Mouse (Mus musculus) ES-Bruce4 (cell line): ENCODE results near the gene E430018J23Rik. TPM values are rescaled to one million over a fixed set of nuclear protein-coding genes. Genes with fewer than 3 reads are reported as not detected.
"Not testable (repeated sequence)": the region's sequence is repeated elsewhere in the genome, so short reads cannot be mapped to it uniquely, and the experiment has no call there.

ENCODE experiments used
- H3K27ac ChIP-seq: 2 replicates; pipeline ENCODE4 v1.5.1; 2012; ENCODE audit warnings: low read length, inconsistent platforms; ENCODE audit not compliant: insufficient read depth
- H3K27me3 ChIP-seq: 2 replicates; pipeline ENCODE4 v1.6.1; 2012; ENCODE audit warnings: mild to moderate bottlenecking, low read length, inconsistent platforms; ENCODE audit not compliant: control insufficient read depth, poor library complexity, insufficient read depth, severe bottlenecking
- H3K36me3 ChIP-seq: 2 replicates; pipeline ENCODE4 v1.6.1; 2012; ENCODE audit warnings: inconsistent platforms, mild to moderate bottlenecking, low read length, moderate library complexity; ENCODE audit not compliant: control insufficient read depth, poor library complexity, insufficient read depth, severe bottlenecking
- H3K4me1 ChIP-seq: one replicate; pipeline ENCODE4 v1.8.1; 2011; ENCODE audit warnings: low read length; ENCODE audit not compliant: control insufficient read depth, insufficient read depth
- H3K4me3 ChIP-seq: 2 replicates; pipeline ENCODE4 v1.5.1; 2011; ENCODE audit warnings: low read depth, mild to moderate bottlenecking, low read length
- H3K9ac ChIP-seq: 2 replicates; pipeline ENCODE4 v1.6.1; 2012; ENCODE audit warnings: low read depth, mild to moderate bottlenecking, inconsistent platforms; ENCODE audit not compliant: poor library complexity, severe bottlenecking
- H3K9me3 ChIP-seq: replicated peaks from 2 replicates; pipeline ENCODE4 v1.6.1; 2012; ENCODE audit warnings: mild to moderate bottlenecking, low read length, inconsistent platforms; ENCODE audit not compliant: control insufficient read depth, poor library complexity, insufficient read depth, severe bottlenecking
- CTCF ChIP-seq: IDR thresholded peaks from one replicate; pipeline ENCODE4 v1.8.1; 2011; ENCODE audit warnings: low read depth, low read length
- EP300 ChIP-seq: IDR thresholded peaks from 2 replicates; pipeline ENCODE4 v1.6.1; 2011; ENCODE audit warnings: low read depth, low read length; ENCODE audit not compliant: insufficient read depth
- POLR2A ChIP-seq: IDR thresholded peaks from one replicate; pipeline ENCODE4 v1.8.1; 2011; ENCODE audit warnings: low read length; ENCODE audit not compliant: insufficient read depth
- polyA plus RNA-seq: library from polyadenylated mRNA; stranded (reverse); fragments of >200 nt; gene quantifications from 2 replicates; pipeline ENCODE4 v1.2.4, GENCODE M21; 2011; ENCODE audit warnings: low read depth; ENCODE audit not compliant: missing spikeins, insufficient read depth, insufficient read length

The E430018J23Rik gene
- polyA plus RNA-seq, 1 experiment, result 6.1 TPM

DNA sequence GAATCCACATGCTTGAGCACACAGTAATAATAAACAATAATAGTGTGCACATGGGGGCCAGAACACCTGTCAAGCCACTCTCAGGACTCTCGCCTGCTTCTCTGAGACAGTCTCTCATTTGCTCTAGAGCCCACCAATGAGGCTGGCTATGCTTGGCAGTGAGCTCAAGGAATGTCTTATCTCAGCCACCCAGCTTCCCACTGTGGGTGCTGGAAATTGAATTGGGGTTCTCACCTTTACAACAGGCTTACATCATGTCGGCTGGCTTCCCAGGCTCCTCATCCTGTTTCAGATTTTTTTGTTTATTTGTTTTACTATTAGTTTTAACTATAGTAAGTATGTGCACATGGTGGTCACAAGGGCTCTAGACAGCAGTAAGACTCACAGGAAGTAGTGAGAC is 22.2 kb downstream of the E430018J23Rik start:
- Histone ChIP-seq H3K4me3 (no peak overlapping the region), H3K36me3 (no peaks in the 10 kb centered on the region), H3K4me1 (no peaks in the 10 kb centered on the region), H3K9ac (no peak overlapping the region), H3K27ac (no peak overlapping the region), H3K27me3 (no peaks in the 10 kb centered on the region), H3K9me3 (no peaks in the 10 kb centered on the region; the same call in 1 of the 2 replicates)
- TF ChIP-seq POLR2A, result no peak

DNA sequence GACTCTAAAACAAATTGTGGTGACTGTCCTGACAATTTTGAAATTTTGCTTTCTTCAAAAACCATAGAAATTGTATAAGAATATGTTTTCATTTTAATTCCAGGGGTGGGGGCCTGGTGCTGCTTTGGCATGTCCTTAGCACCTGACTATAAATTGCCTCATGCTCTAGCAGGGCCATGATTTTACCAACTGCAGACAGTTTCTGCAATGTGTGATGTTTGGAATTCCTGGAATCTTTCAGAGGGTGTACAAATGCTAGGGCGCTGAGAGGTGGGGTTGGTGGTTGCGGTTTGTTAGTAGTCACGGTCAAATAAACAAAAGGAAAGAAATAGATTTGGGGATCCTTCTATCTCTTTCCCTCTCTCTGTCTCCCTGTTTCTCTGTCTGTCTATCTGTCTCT is 27.2 kb downstream of the E430018J23Rik start:
- no peak for TF ChIP-seq CTCF
- no peak for TF ChIP-seq POLR2A
- TF ChIP-seq EP300, result no peak
- Histone ChIP-seq H3K36me3 (no peaks in the 10 kb centered on the region), H3K4me1 (no peaks in the 10 kb centered on the region), H3K9ac (no peak overlapping the region), H3K9me3 (no peaks in the 10 kb centered on the region; the same call in 1 of the 2 replicates), H3K27ac (no peak overlapping the region), H3K27me3 (no peaks in the 10 kb centered on the region), H3K4me3 (no peak overlapping the region)

DNA sequence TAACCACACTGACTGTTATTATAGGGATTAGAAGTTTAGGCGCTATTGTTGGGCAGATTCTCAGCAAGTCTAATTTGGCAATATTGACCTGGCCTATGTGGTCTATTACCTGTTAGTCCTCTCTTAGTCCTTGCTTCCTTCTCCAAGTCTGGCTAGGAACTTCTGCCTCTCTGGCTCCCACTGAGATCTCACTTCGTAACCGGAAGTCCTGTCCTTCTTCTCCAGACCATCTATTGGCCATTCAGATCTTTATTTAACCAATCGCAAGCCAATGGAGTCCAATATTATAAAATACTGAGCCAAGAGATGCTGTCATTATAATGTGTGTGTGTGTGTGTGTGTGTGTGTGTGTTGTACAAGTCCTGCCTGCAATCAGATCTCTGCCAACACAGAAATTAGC is 29.3 kb downstream of the E430018J23Rik start:
- H3K27ac ChIP-seq, result no peak overlapping the region
- TF ChIP-seq POLR2A (no peak), EP300 (no peak), CTCF (no peak)
- H3K27me3 ChIP-seq, result no peaks in the 10 kb centered on the region
- H3K36me3 ChIP-seq, result no peaks in the 10 kb centered on the region
- no peak overlapping the region for H3K4me3 ChIP-seq
- H3K9me3 ChIP-seq, result no peaks in the 10 kb centered on the region; the same call in 1 of the 2 replicates
- H3K4me1 ChIP-seq, result no peaks in the 10 kb centered on the region
- no peak overlapping the region for H3K9ac ChIP-seq

DNA sequence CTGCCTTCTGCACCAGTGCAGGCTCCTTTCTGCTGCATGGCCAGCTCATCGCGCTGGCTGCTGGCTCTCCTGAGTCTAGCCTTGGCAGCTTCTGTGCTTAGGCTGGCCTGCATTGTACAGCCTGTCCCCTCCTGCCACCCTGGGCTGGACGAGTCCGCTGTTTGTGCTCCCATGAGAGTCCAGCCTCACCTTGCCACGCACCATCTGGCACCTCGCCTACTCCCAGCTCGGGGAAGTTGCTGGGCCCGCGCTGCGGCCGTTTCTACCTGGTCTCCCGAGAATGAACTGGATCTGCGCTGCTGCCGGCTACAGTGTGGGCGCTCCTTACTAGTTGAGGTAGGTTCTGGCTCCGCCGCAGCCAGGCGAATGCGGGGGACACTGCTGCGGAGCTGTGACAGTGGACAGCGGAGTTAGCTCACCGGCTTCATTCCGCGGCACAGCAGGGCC is 29.9 kb downstream of the E430018J23Rik start:
- no peaks in the 10 kb centered on the region for H3K36me3 ChIP-seq
- no peaks in the 10 kb centered on the region; the same call in 1 of the 2 replicates for H3K9me3 ChIP-seq
- peak overlapping the region; percentile 17 for H3K9ac ChIP-seq
- peak overlapping the region; percentile 48 for H3K4me3 ChIP-seq
- H3K4me1 ChIP-seq, result no peaks in the 10 kb centered on the region
- H3K27ac ChIP-seq, result no peak overlapping the region
- H3K27me3 ChIP-seq, result no peaks in the 10 kb centered on the region
- TF ChIP-seq CTCF, result no peak
- TF ChIP-seq EP300, result no peak
- no peak for TF ChIP-seq POLR2A

DNA sequence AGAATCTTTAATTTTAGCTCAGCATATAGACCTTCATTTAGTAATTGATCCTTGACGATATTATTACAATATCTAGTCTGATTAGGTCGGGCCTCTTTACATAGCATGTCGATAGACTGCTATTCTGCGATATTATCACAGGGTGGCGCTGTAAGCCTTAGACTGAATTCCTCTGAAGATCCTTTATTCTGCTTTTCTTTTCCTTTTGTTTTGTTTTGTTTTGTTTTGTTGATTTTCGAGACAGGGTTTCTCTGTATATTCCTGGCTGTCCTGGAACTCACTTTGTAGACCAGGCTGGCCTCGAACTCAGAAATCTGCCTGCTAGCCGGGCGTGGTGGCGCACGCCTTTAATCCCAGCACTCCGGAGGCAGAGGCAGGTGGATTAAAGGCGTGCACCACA is 31.0 kb downstream of the E430018J23Rik start:
- H3K36me3 ChIP-seq, H3K4me3 ChIP-seq, H3K9ac ChIP-seq, H3K27ac ChIP-seq, H3K27me3 ChIP-seq, H3K9me3 ChIP-seq, H3K4me1 ChIP-seq: not testable (repeated sequence)

DNA sequence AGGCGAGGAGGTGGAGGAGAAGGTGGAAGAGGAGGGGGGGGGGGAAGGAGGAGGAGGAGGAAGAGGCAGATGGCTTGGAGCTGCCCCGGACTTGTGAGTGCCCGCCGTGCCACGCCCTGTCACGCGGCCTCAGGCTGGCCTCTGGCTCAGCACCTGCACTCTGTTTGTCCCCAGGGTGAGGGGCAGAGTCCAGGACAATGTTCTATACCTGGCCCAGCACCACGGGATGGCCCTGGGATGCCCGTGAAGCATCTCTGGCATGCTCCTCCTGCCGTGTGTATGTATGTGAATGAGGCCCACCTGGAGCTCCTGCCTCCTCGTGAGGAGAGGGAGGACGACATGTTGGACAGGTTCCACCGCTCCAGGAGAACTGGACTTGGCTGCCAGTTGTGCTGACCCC is 32.0 kb downstream of the E430018J23Rik start:
- H3K9me3 ChIP-seq, result no peaks in the 10 kb centered on the region
- no peaks in the 10 kb centered on the region for H3K4me1 ChIP-seq
- no peaks in the 10 kb centered on the region for H3K36me3 ChIP-seq
- H3K9ac ChIP-seq, result no peak overlapping the region
- no peak for TF ChIP-seq POLR2A
- TF ChIP-seq EP300, result no peak
- TF ChIP-seq CTCF, result no peak
- no peaks in the 10 kb centered on the region for H3K27me3 ChIP-seq
- H3K4me3 ChIP-seq, result no peak overlapping the region
- H3K27ac ChIP-seq, result no peak overlapping the region

DNA sequence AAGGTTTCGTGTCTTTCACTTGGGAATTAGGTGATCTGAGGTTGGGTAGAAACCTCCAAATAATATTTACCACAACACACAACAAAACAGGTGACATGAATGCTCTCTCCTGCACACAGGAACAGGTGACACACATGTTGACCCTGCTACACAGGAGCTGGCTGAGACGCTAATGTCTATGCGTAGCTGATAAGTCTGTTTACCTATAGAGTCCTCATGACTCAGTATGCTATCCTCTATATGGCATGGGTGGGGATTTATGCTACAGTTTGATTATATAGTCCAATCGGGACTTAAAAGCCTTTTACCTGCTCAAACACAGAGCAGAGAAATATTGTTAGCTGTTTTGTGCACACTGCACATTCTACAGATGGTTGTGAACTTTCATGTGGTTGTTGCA is 33.2 kb downstream of the E430018J23Rik start:
- no peaks in the 10 kb centered on the region for H3K9me3 ChIP-seq
- H3K9ac ChIP-seq, result no peak overlapping the region
- H3K36me3 ChIP-seq, result no peaks in the 10 kb centered on the region
- no peaks in the 10 kb centered on the region for H3K27me3 ChIP-seq
- H3K4me1 ChIP-seq, result no peaks in the 10 kb centered on the region
- H3K27ac ChIP-seq, result no peak overlapping the region
- TF ChIP-seq POLR2A (no peak), EP300 (no peak), CTCF (no peak)
- no peak overlapping the region for H3K4me3 ChIP-seq
